Mouse (Mus musculus) 416B (cell line): ENCODE measurements at regions not wholly inside any gene's neighbourhood (a gene's known extent, or its start where the extent isn't known, plus 50 kb on each side); places are given as distances from the start of the nearest gene placed in this dataset.
A peak's percentile ranks its signal among the peaks of the same experiment; 100 is the strongest.
"Not testable (repeated sequence)": the region's sequence is repeated elsewhere in the genome, so short reads cannot be mapped to it uniquely, and the experiment has no call there.

Experiments used
- DNase-seq: peaks from one replicate; pipeline ENCODE4 v3.0.0; 2011; ENCODE audit warnings: low read depth

DNA sequence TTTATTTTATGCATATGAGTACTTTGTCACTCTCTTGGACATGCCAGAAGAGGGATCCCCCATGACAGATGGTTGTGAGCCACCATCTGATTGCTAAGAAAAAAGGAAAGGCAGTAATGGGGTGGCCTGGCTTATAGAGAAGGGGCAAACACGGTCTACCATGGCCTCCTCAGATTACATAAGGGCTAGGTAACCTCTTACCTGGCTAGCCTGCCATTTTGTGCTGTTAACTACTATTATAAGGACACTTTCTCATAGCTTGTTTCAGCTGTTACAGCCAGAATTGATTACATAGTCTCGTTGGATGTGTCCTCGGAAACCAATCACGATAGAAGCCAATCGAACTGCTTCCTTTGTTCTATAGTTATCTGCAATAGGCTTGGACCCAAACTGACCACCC, 60.9 kb upstream of the Gm14496 start:
- DNase-seq: no peak

DNA sequence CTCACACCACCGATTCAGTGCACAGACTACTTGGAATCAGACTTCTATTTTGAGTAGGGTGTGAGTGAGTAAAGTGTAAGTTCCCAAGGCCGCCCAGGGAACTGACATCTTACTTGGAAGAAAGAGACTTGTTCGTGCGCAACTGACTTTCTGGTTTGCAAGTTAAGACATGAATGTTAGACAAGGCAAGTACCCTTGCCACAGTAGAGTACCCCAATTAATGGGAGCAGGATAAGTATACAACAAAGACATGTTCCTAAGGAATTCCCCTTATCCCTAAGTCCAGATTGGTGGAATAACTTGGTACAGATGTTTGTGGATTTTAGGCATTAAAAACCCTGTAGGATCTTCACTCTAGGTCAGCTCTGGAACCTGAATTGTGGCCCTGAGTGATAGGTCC, 60.4 kb upstream of the Gm14496 start:
- DNase-seq: not testable (repeated sequence)

DNA sequence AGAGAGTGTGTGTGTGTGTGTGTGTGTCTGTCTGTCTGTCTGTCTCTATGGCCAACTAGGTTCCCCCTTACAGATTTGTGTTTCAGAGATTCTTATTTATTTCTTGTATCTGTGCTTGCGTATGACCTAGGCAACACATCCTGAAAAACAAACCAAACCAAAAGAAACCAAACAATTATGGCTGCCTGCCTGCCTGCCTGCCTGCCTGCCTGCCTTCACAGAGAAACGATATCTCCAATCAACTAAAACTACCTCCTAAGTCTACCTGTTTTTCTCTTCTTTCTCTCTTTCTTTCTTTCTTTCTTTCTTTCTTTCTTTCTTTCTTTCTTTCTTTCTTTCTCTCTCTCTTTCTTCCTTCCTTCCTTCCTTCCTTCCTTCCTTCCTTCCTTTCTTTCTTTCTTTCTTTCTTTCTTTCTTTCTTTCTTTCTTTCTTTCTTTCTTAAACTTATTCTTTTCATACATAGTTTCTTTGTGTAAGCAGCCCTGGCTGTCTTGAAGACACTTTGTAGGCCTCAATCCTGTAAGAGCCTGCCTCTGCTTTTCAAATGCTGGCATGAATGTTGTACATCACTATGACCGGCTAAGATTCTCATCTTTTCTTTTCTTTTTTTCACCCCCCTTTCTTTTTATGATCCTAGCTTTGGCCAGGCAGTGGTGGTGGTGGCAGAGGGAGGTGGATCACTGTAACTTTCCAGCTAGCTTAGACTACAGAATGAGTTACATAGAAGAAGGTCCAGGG, 59.7 kb upstream of the Gm14496 start:
- peak; percentile 85 for DNase-seq

DNA sequence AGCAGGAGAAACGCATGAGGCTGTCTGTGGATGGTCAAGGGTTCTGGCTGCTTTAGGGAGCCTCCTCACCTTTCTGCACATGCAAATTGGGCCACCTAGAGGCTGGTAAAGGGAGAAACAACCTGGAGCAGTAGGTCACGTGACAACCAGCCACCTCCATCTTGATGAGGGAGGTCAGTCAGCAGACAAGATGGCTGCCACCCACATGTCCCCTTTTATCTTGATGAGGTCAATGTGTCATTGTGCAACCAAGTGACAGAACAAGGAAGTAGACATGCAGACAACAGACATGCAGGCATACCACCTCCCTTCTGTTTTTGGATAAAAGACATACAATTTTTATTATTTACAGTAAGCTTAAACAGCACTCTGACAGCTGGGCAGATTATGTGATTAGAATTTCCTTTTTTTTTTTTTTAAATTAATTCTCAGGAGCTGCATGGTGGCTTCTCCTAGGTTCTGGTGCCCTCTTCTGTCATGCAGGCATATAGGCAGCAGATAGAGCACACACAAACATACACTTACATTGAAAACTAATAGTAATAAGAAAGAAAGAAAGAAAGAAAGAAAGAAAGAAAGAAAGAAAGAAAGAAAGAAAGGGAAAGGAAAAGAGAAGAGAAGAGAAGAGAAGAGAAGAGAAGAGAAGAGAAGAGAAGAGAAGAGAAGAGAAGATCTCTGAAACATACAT, 58.9 kb upstream of the Gm14496 start:
- peak; percentile 97 for DNase-seq
